Mouse (Mus musculus) kidney, postnatal 4 days (tissue): Measurements from ENCODE around the gene Irs2.

ENCODE experiments used
- DNase-seq, 2 experiments: peaks; one replicate each; pipeline ENCODE4 v3.0.0; 2021; ENCODE audit warnings: mixed read lengths in 2 of 2

Irs2 gene

DNA sequence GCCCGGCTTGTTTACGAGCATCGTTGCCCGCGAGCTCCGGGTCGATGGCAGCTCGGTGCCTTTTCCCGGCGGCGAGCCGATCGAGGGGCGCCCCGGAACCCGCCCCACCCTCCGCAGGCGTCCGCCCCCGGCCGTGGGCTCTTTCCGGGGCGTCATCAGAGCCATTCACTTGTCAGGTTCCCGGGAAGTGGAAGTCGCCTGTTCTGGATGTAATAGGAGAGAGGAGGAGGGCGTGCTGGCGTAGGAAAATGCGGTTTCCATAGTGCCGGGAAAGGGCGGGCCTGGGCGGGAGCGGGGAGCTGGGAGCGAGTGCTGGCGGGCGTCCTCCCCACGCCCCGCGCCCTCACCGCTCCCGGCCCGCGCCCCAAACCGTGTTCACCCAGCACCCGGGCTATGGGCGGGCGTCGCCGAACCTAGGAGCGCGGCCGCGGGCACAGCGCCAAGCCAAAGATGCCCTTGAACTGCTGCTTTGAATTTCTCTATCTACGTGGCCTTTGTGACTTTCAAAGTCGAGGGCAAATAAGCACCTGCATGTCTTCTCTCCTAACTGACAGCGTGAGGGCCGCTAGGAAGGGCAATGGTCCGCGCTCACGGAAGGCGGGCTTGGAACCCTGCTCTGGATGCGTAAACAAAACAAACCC lies 1.3 kb upstream of the Irs2 start:
- DNase-seq, result peak; percentile 76 to 86

DNA sequence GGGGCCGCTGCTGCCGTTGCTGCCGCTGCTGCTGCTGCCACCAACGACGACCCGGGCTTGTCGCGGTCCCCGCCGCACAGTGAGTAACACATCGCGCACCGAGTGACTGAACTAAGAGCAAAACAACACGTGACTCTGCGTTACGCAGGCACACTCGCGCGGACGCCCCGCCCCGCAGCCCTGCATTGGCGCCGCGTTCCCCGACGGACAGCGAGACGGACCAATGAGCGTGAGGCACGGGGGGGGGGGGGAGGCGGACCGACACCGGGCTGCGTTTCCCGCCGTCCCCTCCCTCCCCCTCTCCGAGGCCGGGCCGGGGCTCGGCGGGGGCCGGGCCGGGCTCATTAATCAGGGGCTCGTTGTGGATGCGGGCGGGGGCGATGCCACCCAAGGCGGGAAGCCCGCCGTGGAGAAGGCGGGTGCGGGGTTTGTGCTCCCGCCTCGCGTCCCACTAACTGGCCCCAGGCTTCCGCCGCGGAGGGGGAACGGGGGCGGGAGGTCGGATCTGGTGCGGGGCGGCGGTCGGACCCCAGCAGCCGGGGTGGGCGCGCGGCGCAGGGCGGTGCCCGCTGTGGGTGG lies 673 bp upstream of the Irs2 start:
- DNase-seq, result peak; percentile 97 to 98

DNA sequence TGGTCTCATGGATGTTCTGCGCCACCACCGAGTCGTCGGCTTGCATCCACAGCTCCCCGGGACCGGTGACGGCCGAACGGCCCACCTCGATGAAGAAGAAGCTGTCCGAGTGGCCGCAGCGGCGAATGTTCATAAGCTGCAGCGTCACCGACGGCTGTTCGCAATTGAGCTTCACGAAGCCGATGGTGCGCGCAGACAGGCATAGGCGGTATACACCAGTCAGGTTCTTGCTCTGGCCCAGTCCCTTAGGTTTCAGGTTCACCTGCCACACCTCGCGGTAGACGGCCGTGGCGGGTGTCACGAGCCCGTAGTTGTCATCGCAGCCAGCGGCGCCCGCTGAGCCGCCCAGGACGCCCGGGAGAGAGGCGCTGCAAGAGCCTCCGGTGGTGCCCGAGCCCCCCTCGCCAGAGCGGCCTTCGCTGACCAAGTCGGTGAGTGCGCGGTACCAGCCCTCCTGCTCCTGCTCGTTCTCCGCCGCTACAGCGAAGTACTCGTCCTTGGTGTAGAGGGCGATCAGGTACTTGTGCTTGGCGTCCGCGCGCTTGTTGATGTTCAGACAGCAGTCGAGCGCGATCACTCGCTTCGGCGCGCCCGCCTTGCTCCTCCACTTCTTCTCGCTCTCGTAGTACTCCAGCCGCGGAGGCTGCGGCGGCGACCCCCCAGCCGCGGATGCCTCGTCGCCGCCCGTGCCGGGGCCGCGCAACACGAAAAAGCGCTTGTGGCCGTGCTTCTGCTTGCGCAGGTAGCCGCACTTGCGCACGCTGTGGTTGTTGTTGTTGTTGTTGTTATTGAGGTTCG lies 478 bp downstream of the Irs2 start:
- DNase-seq, result peak; percentile 66 to 78

- DNase-seq, result peak; percentile 92 to 96
These were observed 1.2 kb downstream of the Irs2 start for GRCm38 (mm10) chr8:11007001-11007580.

DNA sequence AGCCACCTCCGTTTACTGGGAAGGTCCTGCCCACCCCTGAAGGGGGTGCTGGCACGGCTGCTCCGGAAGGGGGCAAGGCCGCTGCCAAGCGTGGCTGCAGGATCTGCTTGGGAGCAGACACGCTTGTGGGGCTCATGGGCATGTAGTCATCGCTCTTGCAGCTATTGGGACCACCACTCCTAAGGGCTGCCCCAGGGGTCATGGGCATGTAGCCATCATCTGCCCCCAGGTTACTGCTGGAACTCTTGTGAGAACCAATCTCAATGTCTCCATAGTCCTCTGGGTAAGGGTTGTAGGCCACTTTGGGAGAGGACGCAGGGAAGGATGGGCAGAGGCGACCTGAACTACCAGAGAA lies 2.0 kb downstream of the Irs2 start:
- DNase-seq, result peak in 1 of 2 experiments; percentile 16

- peak in 1 of 2 experiments; percentile 30 for DNase-seq
These were observed 2.6 kb downstream of the Irs2 start for GRCm38 (mm10) chr8:11005460-11006275.

- DNase-seq, result peak in 1 of 2 experiments; percentile 34
These were observed 3.3 kb downstream of the Irs2 start for GRCm38 (mm10) chr8:11004781-11005459.

- DNase-seq, result peak; percentile 18 to 34
These were observed 4.3 kb downstream of the Irs2 start for GRCm38 (mm10) chr8:11003917-11004470.

- no peak for DNase-seq
These were observed 5.0 kb downstream of the Irs2 start for GRCm38 (mm10) chr8:11003253-11003652.

DNA sequence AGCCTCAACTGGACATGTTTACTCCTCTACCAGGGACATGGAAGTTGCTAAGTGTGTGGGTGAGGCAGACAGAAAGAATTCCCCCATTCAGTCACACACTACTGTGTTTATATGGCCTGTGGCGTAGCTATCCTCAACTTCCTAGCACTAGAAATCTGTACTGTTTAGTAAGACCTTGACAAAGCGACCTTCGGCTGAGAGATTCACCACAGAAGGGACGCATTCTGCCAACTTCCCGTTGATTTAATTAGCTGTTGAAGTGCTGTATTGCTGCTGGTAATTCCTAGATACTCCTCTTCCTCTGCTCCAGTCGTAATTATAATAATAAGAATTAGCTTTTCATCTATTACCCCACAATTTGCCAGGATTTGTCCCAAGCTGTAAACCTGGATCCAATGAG lies 5.4 kb downstream of the Irs2 start:
- no peak for DNase-seq

- peak; percentile 27 to 51 for DNase-seq
These were observed 7.2 kb downstream of the Irs2 start for GRCm38 (mm10) chr8:11001062-11001549.

DNA sequence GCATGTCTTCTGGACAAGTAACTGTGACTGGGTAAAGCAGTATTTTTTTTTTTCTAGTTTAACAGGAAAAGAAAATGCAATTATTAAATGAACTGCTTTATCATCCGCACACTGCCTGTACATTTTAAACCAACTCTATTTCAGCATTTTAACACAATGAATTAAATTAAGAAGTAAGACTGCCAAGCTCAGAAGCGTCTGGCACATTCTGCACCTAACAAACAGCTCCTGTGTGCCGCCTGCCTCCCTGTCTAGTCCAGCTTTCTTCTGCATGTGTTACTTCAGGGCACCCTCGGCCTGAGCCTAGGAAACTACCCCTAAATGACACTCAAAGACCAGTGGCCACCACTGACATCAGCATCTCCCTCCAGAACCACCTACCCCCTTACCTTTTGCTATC lies 8.7 kb downstream of the Irs2 start:
- DNase-seq, result no peak

DNA sequence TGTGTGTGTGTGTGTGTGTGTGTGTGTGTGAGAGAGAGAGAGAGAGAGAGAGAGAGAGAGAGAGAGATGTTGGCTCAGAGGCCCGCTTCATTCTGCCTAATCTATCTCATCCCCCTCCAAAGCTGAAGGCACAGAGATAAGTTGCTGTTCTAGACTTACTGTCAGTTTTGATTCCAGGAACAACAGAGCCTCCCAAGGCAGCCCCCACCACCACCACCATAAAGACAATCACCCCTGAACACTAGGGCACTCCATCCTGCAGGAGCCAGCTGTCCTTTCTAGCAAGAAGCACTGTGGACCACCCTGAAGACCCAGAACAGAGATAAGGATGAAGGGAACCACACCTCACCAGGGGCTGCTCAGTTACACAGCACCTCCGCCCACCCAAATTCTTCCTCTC lies 12.0 kb downstream of the Irs2 start:
- DNase-seq, result no peak

GRCm38 (mm10) chr8:10995756-10996155 lies 12.5 kb downstream of the Irs2 start:
- peak in 1 of 2 experiments; percentile 48 for DNase-seq

GRCm38 (mm10) chr8:10994390-10994954 lies 13.8 kb downstream of the Irs2 start:
- DNase-seq, result no peak

- DNase-seq, result no peak
These were observed 14.6 kb downstream of the Irs2 start for GRCm38 (mm10) chr8:10993582-10994216.

GRCm38 (mm10) chr8:10992081-10992480 lies 16.2 kb downstream of the Irs2 start:
- DNase-seq, result no peak

- DNase-seq, result no peak
These were observed 16.9 kb downstream of the Irs2 start for GRCm38 (mm10) chr8:10991323-10991722.

GRCm38 (mm10) chr8:10990421-10991110 lies 17.7 kb downstream of the Irs2 start:
- DNase-seq, result no peak

- DNase-seq, result no peak
These were observed 18.3 kb downstream of the Irs2 start for GRCm38 (mm10) chr8:10989946-10990345.
